Mouse (Mus musculus) ovary, adult 18-20 months (tissue): Measurements from ENCODE around the gene Wars2.

Source experiments
- DNase-seq: peaks from one replicate; pipeline ENCODE4 v3.0.0; 2022; ENCODE audit warnings: low spot score, mixed read lengths

Gene Wars2

DNA sequence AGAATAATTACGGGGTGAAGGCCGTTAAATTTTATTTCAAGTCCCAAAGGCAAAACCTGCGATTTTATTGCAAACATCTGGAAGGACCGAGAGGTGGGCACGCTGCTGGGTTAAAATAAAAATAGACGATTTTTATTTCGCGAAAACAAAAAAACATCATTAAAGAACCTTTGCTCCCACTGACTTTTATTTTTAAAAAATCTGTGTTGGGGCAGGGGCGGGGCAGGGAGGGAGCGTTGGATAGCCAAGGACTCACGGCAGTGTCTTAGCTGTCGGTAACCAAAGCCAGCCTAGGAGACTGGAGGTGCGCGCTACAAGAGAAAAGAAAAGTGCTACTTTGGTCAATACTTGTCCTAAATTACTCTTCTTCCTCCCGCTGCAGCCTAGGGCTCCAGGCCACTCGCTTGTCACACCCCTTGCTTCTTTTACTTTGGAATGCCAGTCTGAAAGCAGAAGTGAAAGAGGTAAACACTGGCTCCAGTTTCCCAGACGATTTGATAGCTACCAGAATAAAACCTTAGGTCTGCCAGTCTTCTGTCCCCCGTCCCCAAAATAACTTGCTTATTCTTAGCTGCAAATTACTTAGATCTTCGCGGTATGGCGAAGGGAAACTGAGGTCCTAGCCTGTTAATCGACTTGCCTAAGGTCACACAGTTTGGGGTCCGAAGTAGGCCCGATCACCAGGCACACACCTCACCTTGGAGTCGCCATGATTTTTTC is 108.1 kb downstream of the Wars2 start:
- DNase-seq = no peak

DNA sequence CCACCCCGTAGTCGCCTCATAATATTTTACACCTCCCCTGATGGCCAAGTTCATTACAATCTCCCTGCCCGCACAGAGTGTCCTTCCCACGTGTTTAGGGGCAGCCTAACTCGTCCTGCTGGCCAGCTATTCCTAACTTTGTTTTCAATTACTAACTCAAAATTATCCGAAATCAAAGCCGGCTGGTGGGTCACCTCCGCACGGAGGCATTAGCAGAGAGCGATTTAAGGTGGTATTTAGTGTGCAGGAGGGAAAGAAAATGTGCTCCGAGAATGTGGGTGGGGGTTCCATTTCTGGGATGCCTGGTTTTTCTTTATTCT is 108.6 kb downstream of the Wars2 start:
- DNase-seq = no peak

DNA sequence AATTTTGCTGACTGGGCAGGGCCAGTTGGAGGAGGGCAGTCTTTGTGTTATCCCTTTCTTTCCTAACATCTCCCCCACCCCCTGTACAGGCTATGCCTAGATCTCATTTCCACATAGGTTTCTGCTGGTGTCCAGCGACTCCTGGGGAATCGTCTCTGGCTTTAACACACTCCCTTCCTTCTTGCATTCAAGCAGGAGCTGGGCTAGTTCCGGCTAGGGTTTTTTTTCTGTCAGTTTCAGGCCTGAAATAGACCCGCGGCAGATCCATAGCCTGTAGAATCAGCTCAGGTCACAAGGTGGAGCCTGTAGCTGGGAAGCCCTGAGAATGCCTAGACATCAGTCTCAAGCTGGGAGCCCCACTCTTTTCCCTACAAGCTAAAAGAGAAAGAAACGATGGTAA is 109.0 kb downstream of the Wars2 start:
- no peak for DNase-seq

DNA sequence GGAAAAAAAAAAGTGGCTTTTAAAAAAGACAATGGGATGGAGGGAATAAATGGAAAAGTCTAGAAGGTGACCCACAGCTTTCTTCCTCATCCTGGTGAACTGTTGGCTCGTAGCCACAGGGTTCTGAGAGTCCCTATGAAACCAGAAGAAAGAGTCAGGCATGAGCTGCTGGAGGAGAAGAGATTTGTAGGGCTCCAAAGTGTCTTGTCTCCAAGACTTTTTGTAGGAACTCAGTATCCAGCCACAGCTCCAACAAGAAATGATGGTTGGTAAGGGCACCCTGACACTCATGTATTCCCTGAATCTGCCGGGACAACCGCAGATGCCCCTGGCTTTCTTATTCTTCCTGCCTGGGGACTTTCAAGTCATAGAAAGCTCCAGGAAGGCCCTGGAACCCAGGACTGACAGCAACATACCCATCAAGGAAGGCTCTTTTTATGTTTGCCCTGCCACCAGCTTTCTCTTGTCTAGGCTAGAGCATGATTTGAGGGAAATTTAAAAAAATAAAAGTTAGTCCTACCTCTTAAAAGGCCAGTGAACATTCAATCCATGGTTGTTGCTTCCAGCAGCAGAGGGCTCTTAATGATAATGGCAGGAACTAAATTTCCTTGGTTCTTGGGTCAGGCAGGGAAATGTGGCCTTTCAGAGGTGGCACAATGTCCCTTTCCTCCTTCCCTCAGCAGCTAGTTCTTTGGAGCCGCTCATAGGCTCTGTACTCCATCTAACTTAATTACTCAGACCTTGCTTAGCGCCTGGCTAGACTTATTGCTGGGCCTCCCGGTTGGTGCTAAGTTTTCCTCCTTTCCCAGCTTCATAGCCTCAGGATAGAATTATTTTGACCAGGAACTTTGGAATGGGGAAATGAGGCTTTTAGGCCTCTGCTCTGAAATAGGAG is 110.7 kb downstream of the Wars2 start:
- DNase-seq = no peak

DNA sequence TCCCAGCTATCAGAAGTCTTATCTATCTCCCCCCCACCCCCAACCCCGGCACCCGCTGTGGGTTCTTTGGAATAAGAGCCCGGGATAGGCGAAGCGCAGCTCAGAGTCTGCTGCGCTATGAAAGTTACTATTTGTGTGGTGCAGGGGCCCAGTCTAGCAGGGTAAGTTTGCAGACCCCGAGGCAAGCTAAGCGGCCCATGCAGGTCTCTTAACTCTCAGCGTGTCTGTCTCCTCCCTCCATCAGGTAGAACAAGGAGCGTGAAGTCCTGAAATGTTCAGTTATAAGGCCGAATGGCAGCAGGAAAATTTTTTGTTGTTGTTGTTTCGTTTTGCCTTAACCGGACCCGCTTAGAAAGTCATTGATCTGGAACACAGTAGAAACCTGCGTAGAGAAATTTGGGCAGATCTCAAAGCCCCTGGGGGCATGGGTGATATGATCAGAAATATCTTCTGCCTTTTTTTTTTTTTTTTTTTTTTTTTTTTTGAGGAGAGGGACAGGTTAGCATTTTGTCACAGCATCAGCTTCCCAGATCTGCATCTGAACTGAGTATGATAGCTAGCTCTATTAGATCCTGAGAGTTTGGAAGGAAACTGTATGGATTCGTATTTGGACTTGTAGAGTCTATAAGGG is 111.7 kb downstream of the Wars2 start:
- no peak for DNase-seq

DNA sequence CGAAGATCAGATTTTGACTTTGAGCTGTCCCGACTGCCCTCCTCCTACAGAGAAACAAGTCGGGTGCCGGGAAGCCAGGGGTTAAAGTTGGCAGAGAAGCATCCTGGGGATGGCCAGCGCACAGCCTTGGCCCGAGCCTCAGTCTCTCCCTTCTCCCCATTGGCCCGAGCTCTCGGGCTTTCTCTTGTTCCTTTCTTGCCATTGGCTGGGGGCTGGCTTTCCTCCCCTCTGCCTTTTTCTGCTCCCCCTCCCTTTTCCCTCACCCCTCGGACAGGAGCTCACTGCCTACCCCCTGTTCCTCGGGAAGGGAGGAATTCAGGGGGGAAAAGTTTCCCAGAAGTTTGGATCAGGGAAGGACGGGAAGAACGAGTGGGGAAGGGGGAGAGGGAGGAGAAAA is 112.2 kb downstream of the Wars2 start:
- DNase-seq = no peak

DNA sequence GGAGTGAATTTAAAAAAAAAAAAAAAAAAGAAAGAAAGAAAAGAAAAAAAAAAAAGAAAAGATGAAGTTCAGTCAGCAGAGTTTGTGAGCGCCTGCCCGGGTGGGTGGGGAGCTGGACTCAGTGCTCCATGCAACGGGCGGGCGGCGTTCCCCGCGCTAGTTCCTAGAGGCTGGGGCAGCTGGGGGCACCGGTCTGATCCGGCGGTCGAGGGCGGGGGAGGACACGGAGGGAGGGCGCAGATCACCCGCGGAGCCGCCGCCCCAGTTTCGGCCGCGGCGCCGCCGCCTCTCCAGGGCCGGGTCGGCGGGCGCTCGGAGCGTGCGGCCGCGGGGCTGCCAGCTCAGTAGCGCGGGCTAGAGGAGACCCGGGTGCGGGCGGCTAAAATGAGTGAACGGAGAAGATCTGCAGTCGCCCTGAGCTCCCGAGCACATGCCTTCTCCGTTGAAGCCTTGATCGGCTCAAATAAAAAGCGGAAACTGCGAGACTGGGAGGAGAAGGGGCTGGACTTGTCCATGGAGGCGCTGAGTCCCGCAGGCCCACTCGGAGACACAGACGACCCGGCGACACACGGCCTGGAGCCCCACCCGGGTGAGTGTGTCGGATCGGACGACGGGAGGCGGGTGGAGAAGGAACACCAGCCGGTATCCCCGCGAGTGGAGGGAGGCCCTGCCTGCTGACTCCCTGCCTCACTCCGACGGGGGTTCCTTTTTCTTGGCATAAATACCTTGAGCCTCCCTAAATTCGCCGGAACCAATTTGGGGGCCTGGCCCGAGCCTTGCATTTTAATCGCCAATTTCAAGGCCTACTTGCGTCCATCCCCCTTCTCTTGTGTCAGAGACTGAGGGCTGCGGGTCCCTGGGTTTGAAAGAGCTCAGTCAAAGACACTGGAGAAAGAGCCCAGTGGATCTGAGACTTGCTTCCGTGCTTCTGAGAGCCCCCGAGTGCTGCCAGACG is 112.9 kb downstream of the Wars2 start:
- DNase-seq = no peak

DNA sequence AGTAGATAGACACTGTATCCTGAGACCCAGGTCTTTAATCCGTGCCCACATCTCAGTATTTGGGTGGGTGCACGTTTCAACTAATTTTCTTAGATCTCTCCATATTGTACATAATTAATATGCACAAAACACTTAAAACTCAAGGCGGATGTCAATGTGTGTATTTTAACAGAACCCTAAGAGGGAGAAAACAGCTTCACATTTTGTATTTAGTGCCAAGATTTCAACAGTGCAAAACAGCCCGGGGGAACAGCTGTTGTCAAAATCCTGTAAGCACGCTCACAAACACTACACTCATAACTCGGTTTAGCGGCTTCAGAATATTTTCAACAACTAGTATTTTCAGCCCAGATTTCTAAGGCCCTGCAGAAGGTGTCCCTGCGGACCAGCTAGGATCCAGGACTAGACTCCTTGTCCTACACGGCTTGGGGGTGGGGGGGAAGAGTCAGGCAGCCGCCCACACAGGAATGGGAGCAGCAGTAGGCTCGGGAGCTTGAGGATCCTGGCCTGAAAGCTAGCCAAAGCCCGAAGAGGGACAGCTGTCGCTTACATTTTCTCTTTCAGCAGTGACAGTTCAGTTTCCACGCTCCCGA is 113.8 kb downstream of the Wars2 start:
- no peak for DNase-seq

DNA sequence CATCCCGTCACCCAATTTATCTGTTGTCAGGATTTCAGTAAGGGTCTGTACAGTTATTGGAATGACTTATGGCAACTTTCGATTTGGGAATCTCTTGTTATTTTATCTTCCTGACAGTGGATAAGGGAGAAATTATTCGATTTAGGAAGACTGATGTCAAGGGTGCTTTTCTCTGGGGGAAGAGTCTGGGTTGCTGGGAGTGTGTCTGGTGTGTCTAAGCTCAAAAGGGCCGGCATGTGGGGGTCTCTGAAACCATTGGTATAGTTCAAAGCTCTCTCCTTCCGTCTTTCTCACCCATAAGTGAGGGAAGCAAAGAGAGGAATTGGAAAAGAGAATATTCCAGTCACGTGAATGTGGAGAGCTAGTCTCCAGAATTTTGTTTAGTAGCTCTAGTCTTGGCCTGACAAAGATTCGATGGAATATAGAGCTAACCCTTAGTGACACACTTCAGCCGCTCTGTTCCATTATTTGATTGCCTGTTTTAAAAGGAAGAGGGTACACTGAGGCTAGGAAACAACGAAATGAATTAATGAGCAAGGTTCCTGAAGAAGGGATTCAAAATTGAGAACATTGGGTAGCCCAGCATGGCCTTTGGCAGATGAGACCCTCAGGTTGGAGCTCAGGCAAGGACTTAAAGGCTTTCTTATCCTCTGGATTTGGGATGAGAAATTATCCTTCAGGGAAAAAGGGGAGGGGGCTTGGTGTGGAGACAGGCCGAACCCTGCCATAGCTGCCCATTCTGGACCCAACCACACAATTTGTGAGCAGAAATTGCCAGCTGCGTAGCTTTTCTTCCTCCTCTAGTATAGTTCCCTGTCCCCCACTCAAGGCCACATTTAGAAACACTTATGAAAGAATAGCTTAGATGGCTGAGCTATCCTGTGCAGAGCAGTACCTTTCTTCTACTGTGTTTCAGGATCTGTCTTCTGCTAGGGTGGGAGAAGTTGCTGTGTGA is 114.8 kb downstream of the Wars2 start:
- no peak for DNase-seq

DNA sequence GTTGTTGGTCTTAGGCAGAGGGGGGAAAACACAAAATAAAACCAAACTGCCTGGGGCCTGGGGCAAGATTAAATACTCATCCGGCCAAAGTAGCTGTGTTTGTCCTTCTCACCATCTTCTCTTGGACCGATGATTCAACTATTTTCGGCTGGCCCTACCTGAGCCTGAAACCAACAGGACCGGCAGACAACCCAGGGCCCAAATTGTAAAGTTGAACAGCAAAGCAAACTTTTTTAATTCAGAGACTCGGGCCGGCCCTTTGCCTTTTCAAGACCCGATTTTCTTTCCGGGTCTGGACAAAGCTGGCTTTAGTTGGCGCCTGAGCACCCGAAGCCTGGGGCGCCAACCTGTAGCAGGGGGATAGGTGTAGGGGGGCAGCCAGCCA is 115.5 kb downstream of the Wars2 start:
- no peak for DNase-seq

DNA sequence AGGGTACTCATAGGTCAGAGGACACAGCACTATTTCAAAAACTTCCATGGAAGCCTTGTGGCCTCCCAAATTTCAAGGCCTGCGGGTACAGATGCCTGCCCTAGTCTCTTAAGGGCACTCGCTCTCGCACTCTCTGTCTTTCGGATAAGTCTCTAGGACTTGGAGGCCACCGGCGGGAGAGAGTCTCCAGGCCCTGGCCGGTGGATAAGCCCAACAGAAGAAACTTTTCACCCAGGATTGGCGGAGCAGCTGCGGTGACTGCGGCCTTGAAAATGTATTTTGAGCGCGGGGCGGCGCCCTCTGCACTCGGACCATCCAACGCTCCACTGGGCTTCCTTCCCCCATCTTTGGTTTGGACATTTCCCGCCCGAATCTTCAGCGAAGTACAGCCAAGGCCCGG is 115.9 kb downstream of the Wars2 start:
- no peak for DNase-seq

DNA sequence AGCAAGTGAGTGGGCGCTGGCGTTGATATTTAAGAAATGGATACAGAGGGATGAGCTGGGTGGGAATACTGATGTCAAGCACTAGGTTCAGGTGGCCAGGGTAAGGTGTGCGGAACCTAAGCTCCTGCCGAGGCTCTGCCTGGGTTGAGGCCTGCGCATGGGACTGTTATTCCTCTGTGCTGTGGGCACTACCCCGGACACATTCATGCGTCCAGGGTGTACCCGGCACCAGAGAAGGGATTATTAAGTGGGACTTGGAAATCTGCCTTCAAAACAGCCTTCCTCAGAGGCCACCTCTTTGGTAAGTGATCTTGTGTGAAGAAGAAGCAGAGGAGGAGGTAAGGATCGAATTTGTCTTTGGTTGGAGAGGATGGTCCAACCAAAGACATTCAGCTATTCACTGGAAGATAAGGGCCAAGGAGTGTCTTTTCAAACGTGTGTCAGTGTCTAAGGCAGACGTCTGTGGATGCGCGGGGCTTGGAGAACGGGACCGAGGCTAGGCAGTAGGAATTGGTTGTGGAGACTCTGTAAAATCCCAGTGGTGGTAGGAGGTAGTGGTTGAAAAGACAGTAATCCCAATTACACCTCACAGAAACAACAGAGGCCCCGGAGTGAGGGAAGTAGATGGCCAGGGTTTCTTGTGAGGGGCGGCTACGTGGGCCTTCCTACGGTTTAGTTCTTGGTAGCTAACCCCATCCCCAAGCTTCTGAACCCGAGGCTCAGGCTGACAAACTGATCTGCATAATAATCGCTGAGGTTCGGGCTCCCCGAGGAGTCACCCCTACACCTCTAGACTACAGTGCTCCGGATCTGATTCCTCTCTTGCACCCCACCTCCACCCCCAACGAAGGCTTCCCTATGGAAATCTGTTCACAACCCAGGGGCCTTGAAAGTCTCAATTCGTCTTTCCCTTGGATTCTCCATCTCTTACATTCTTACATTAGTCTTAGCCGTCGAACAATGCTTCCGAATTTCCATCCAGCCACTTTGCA is 117.0 kb downstream of the Wars2 start:
- no peak for DNase-seq

DNA sequence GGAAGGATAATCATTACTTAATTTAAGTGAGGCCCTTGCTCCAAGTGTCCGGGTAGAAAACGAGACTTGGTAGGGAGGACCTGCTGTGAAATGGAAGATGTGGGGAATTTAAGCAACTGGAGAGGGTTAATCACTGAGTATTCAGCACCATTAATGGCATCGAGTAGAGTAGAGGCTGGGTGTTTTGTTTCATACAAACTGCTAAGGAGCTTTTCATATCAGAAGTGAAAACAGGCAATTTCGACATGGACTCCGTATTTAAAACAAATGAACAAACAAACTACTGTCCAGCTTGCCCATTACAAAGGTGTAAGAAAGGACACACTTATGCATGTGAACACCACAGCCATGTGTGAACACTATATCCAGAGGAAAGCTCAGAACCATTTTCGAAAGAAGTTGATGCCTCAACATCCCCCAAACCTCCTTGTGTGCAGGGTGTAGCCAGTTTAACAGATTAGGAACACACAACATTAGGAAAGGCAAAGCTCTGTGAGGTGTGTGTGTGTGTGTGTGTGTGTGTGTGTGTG is 118.9 kb downstream of the Wars2 start:
- DNase-seq = no peak

DNA sequence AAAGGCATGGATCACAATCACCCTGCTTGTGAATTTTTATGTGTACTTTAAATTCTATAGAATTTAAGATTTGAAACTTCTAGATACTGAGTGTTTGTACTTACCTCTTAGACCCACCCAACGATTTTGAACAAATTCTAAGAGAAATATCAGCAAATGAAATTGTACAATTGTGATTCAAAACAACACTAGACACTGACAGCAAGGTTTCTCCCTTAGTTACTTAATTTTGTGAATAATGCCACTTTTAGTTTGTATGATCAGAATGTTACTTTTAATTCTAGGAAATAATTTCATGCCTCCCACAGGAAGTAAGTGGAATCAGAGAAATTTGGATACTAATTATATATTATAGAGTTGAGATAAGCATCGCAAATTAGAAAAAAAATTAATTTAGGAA is 119.5 kb downstream of the Wars2 start:
- no peak for DNase-seq

DNA sequence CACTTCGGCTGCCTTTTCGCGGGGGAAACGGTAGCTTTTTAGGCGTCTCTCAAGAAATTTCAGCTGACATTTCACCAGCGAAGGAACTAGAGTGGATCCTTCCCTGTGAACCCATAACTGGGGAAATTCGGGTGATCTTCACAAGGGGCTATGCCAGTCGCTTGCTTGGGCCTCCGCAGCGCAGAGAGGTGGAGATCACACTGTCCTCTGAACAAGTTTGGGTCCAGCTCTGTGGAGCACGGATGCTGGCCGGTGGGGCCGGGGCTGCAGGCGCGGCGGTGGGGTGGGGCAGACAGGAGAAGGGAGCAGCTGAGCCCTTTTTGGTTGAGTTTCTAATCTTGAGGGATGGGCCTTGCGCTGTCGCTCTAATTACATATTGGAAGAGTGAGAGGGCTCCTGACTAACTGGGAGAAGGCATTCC is 120.5 kb downstream of the Wars2 start:
- DNase-seq = no peak

DNA sequence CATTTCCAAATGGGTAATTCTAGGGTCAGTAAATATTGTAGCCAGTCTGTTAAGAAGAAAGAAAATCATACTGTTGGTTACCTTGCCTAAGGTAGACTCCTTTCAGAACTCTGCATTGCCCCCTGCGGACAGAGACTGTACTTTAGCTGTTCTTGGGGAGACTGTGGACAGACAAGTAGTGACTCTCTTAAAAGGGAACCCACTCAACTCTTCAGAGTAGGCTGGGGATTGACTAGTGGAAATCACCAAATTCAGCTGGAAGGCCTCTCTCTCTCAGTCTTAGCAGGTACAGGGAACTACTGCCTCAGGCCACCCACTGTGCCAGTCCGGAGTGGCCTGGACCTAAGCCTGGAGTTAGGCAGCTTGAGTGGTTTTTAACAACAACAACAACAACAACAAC is 121.1 kb downstream of the Wars2 start:
- DNase-seq = no peak

DNA sequence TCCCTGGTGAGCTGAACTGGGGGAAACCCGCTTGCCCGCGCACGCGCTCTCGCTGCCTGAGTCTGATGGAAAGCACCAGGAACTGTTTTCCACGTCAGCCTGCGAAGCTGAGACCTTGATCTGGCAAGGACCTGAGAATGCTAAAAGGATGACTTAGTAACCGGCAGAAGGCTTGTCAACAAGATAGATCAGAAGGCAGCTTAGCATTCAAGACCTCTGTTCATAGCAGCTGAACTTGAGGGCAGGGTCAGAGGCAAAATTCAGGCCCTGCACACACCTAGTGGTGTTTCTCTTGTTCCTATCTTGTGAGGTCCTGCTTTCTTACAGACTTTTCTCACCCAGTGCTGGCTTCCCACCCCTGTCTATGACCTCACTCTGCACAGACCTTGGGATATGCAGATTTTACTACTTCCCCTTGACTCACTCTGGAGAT is 122.6 kb downstream of the Wars2 start:
- no peak for DNase-seq

DNA sequence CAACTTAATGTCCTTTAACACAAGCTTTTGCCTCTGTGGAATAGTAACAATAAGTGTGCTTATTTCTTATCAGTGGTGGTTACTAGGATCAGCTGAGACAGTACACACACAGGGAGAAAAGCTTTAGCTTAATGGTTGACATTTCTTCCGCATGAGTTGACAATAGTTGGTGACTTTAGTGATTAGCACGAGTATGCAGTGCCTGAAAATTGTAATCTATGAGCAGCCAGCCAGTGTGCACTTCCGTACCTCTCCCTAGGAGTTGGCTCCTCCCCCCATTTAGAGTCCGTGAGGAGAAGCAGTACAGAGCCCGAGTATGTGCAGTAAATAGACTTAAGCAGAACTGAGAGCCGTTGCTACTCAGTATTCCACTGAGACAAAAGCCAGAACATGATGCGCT is 123.8 kb downstream of the Wars2 start:
- DNase-seq = no peak

DNA sequence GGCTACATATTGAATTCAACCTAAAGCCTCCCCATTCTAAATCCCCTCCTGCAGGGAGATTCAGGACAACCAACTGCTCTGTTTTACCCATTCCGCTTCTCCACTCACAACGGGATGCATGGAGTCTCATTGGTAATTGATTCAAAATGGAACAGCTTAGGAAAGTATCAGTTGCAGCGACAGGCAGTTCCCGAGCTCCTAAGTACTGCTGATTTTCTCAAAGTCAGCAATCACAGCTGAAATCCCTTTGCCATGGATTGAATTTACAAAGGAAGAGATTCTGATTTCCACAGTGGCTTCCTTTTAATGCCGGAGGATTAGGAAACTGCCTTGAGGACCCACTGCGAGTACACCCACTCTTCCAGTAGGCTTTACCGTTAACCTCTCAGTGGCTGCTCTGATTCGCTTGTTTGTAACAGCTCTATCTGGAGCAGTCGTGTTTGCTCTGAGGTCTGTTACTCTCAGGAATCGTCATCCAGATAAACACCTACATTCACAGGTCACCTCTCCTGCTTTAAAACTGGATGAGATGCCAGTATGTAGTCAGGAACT is 126.0 kb downstream of the Wars2 start:
- DNase-seq = no peak
